Mouse (Mus musculus) kidney, embryonic 16.5 days (tissue): ENCODE results near the gene Arf5. TPM values are rescaled to one million over a fixed set of nuclear protein-coding genes. Genes with fewer than 3 reads are reported as not detected.

Source experiments
- polyA plus RNA-seq: library from polyadenylated mRNA; unstranded; fragments of >200 nt; fragmentation: Nextera tagmentation; extraction: Ambion mirVana; gene quantifications from 2 replicates; pipeline ENCODE4 v1.2.1, GENCODE M21; 2015

Gene Arf5
- polyA plus RNA-seq, 1 experiment from 2014 or later: 350 TPM

Other genes starting within 250 kb of the Arf5 start
- gene Zfp800, start 25.6 kb upstream of the Arf5 start, polyA plus RNA-seq: 13.5 and 17.9 TPM in 2 replicates
- gene Fscn3, start 4.2 kb downstream of the Arf5 start, polyA plus RNA-seq: not detected in 2 replicates
- 11.5 and 12.6 TPM in 2 replicates for gene Gcc1, start 4.8 kb downstream of the Arf5 start, polyA plus RNA-seq
- gene Pax4, start 25.8 kb downstream of the Arf5 start, polyA plus RNA-seq: not detected in 2 replicates
- gene Snd1, start 51.6 kb downstream of the Arf5 start, polyA plus RNA-seq: 134 and 136 TPM in 2 replicates